Mouse (Mus musculus) MEL (cell line): ENCODE measurements around the gene Syt3. TPM values are rescaled to one million over a fixed set of nuclear protein-coding genes. Genes with fewer than 3 reads are reported as not detected.

Experiments
- DNase-seq: peaks from one replicate; pipeline ENCODE4 v3.0.0; 2011; ENCODE audit warnings: low read depth, low spot score
- H3K27ac ChIP-seq: 2 replicates; pipeline ENCODE4 v1.5.1; 2012; ENCODE audit warnings: low read depth, mild to moderate bottlenecking, control low read depth, low read length, moderate library complexity; ENCODE audit not compliant: control insufficient read depth
- H3K27me3 ChIP-seq, 2 experiments: fragments of 150-350 bp in 1 of 2; sonication (generic) in 1 of 2; 2 replicates each; pipeline ENCODE4 v1.6.1; 2012; ENCODE audit warnings: low read length in 2 of 2, mild to moderate bottlenecking in 2 of 2, improper control_type of control experiment in 1 of 2, moderate library complexity in 1 of 2; ENCODE audit not compliant: insufficient read depth in 2 of 2, control insufficient read depth in 1 of 2
- H3K36me3 ChIP-seq, 2 experiments: 2 replicates each; pipeline ENCODE4 v1.6.1; 2012 to 2014; ENCODE audit warnings: low read length in 2 of 2, improper control_type of control experiment in 1 of 2, inconsistent platforms in 1 of 2, mild to moderate bottlenecking in 1 of 2; ENCODE audit not compliant: insufficient read depth in 2 of 2, control insufficient read depth in 1 of 2
- H3K4me1 ChIP-seq, 2 experiments: fragments of 150-350 bp in 1 of 2; sonication (generic) in 1 of 2; 2 replicates each; pipeline ENCODE4 v1.6.1; 2012; ENCODE audit warnings: low read length in 2 of 2, improper control_type of control experiment in 1 of 2, mild to moderate bottlenecking in 1 of 2; ENCODE audit not compliant: insufficient read depth in 2 of 2, control insufficient read depth in 1 of 2
- H3K4me3 ChIP-seq, 2 experiments: fragments of 150-350 bp in 1 of 2; sonication (generic) in 1 of 2; 2 replicates each; pipeline ENCODE4 v1.5.1; 2012; ENCODE audit warnings: low read depth in 2 of 2, low read length in 2 of 2, mild to moderate bottlenecking in 2 of 2, moderate library complexity in 2 of 2, control low read depth in 1 of 2, improper control_type of control experiment in 1 of 2; ENCODE audit not compliant: control insufficient read depth in 1 of 2, insufficient read depth in 1 of 2
- H3K79me2 ChIP-seq: 2 replicates; pipeline ENCODE4 v1.6.1; 2012; ENCODE audit warnings: mild to moderate bottlenecking, low read length, moderate library complexity; ENCODE audit not compliant: control insufficient read depth, poor library complexity, insufficient read depth
- H3K9ac ChIP-seq: 2 replicates; pipeline ENCODE4 v1.6.1; 2012; ENCODE audit warnings: low read depth, mild to moderate bottlenecking, control low read depth, low read length, moderate library complexity; ENCODE audit not compliant: control insufficient read depth, poor library complexity, severe bottlenecking
- H3K9me3 ChIP-seq: fragments of 150-350 bp; sonication (generic); replicated peaks from 2 replicates; pipeline ENCODE4 v1.6.1; 2012; ENCODE audit warnings: mild to moderate bottlenecking, low read length, improper control_type of control experiment, moderate library complexity; ENCODE audit not compliant: insufficient read depth
- CHD1 ChIP-seq: IDR thresholded peaks from 2 replicates; pipeline ENCODE4 v1.6.1; 2012; ENCODE audit warnings: low read depth, mild to moderate bottlenecking, inconsistent platforms, low read length, improper control_type of control experiment
- ELF1 ChIP-seq: IDR thresholded peaks from 2 replicates; pipeline ENCODE4 v1.6.1; 2014; ENCODE audit warnings: low read depth, mild to moderate bottlenecking, inconsistent platforms, low read length, improper control_type of control experiment, moderate library complexity
- EP300 ChIP-seq, 2 experiments: IDR thresholded peaks; 2 replicates each; pipeline ENCODE4 v1.6.1; 2011; ENCODE audit warnings: improper control_type of control experiment in 2 of 2, low read length in 2 of 2, low read depth in 1 of 2, mild to moderate bottlenecking in 1 of 2
- ETS1 ChIP-seq: IDR thresholded peaks from 2 replicates; pipeline ENCODE4 v1.6.1; 2012; ENCODE audit warnings: low read depth, mild to moderate bottlenecking, inconsistent platforms, low read length, improper control_type of control experiment, moderate library complexity
- GABPA ChIP-seq: IDR thresholded peaks from 2 replicates; pipeline ENCODE4 v1.6.1; 2012; ENCODE audit warnings: low read depth, mild to moderate bottlenecking, inconsistent platforms, low read length, improper control_type of control experiment, moderate library complexity
- JUND ChIP-seq: IDR thresholded peaks from 2 replicates; pipeline ENCODE4 v1.6.1; 2011; ENCODE audit warnings: low read depth, mild to moderate bottlenecking, improper control_type of control experiment, low read length
- MAFK ChIP-seq: IDR thresholded peaks from 2 replicates; pipeline ENCODE4 v1.6.1; 2011; ENCODE audit warnings: low read depth, mild to moderate bottlenecking, low read length, improper control_type of control experiment, borderline replicate concordance
- MXI1 ChIP-seq: IDR thresholded peaks from 2 replicates; pipeline ENCODE4 v1.6.1; 2011; ENCODE audit warnings: mild to moderate bottlenecking, low read depth, low read length, improper control_type of control experiment
- NELFE ChIP-seq: IDR thresholded peaks from 2 replicates; pipeline ENCODE4 v1.6.1; 2011; ENCODE audit warnings: low read depth, low read length, improper control_type of control experiment
- POLR2A ChIP-seq, 2 experiments: IDR thresholded peaks; 2 replicates each; pipeline ENCODE4 v1.6.1; 2011 to 2012; ENCODE audit warnings: low read length in 2 of 2, mild to moderate bottlenecking in 2 of 2, control low read depth in 1 of 2, improper control_type of control experiment in 1 of 2, low read depth in 1 of 2, moderate library complexity in 1 of 2; ENCODE audit not compliant: control insufficient read depth in 1 of 2, insufficient read depth in 1 of 2, poor library complexity in 1 of 2
- POLR2AphosphoS2 ChIP-seq: IDR thresholded peaks from 2 replicates; pipeline ENCODE4 v1.6.1; 2011; ENCODE audit warnings: low read length, improper control_type of control experiment
- RCOR1 ChIP-seq: IDR thresholded peaks from 2 replicates; pipeline ENCODE4 v1.6.1; 2012; ENCODE audit warnings: low read depth, mild to moderate bottlenecking, inconsistent platforms, low read length, improper control_type of control experiment
- SIN3A ChIP-seq: IDR thresholded peaks from 2 replicates; pipeline ENCODE4 v1.6.1; 2012; ENCODE audit warnings: low read length, improper control_type of control experiment, inconsistent platforms
- UBTF ChIP-seq: IDR thresholded peaks from 2 replicates; pipeline ENCODE4 v1.6.1; 2012; ENCODE audit warnings: low read depth, mild to moderate bottlenecking, inconsistent platforms, low read length, improper control_type of control experiment, moderate library complexity, borderline replicate concordance; ENCODE audit not compliant: insufficient read depth
- USF2 ChIP-seq, 2 experiments: IDR thresholded peaks; 2 replicates each; pipeline ENCODE4 v1.6.1; 2011 to 2012; ENCODE audit warnings: improper control_type of control experiment in 2 of 2, low read length in 2 of 2, borderline replicate concordance in 1 of 2, inconsistent platforms in 1 of 2, low read depth in 1 of 2, mild to moderate bottlenecking in 1 of 2; ENCODE audit not compliant: insufficient read depth in 1 of 2
- ZC3H11A ChIP-seq: IDR thresholded peaks from 2 replicates; pipeline ENCODE4 v1.6.1; 2012; ENCODE audit warnings: low read depth, mild to moderate bottlenecking, inconsistent platforms, low read length, improper control_type of control experiment
- ZNF384 ChIP-seq: IDR thresholded peaks from 2 replicates; pipeline ENCODE4 v1.6.1; 2012; ENCODE audit warnings: low read depth, mild to moderate bottlenecking, inconsistent platforms, low read length, improper control_type of control experiment
- polyA plus RNA-seq, 2 experiments: library from polyadenylated mRNA; stranded (reverse) in 1 of 2; unstranded in 1 of 2; fragments of >175 nt in 1 of 2; fragments of >200 nt in 1 of 2; gene quantifications; 2 replicates each; pipeline versions ENCODE4 v1.2.1 to v1.2.4; 2012; ENCODE audit warnings: low replicate concordance in 2 of 2, low read depth in 1 of 2; ENCODE audit not compliant: insufficient read length in 2 of 2, insufficient read depth in 1 of 2, missing spikeins in 1 of 2
- total RNA-seq: library from RNA; depleted of rRNA; stranded (reverse); fragments of 300-350 nt; gene quantifications from 2 replicates; pipeline ENCODE4 v1.2.3, GENCODE M21; 2012

The Syt3 gene
- total and polyA plus RNA-seq, 3 experiments = 0.08 to 0.56 TPM; not detected in 1

GRCm38 (mm10) chr7:44443268-44444173 is 59.6 kb downstream of the Syt3 start:
- no peak for DNase-seq
- Histone ChIP-seq H3K79me2 (no peaks in the 10 kb centered on the region), H3K27me3 (peaks cover 0 to 1% of the 10 kb centered on the region in 2 experiments; a peak in 3 of 4 replicates), H3K4me1 (no peaks in the 10 kb centered on the region), H3K9ac (no peak overlapping the region; the same call in 1 of the 2 replicates), H3K36me3 (no peaks in the 10 kb centered on the region), H3K9me3 (no peaks in the 10 kb centered on the region), H3K4me3 (peak overlapping the region in 1 of 2 experiments; percentile 24; a peak in 1 of 4 replicates), H3K27ac (no peak overlapping the region)
- TF ChIP-seq MXI1 (no peak), CHD1 (no peak), ELF1 (no peak), ZNF384 (no peak), NELFE (no peak), MAFK (no peak), RCOR1 (no peak), POLR2AphosphoS2 (no peak)

- no peak overlapping the region for H3K4me3 ChIP-seq
- no peak for DNase-seq
- no peaks in the 10 kb centered on the region for H3K36me3 ChIP-seq
- no peaks in the 10 kb centered on the region for H3K4me1 ChIP-seq
- no peak overlapping the region for H3K9ac ChIP-seq
- peaks cover 0 to 1% of the 10 kb centered on the region in 2 experiments; a peak in 3 of 4 replicates for H3K27me3 ChIP-seq
- no peaks in the 10 kb centered on the region for H3K79me2 ChIP-seq
- no peaks in the 10 kb centered on the region for H3K9me3 ChIP-seq
- TF ChIP-seq SIN3A (no peak), USF2 (IDR thresholded peaks at IDR 0.05; ENCODE audit: borderline replicate concordance in 1 of 2, insufficient read depth in 1 of 2, low read depth in 1 of 2, low read length in 2 of 2) (no peak), EP300 (IDR thresholded peaks at IDR 0.05; ENCODE audit: low read depth in 1 of 2, low read length in 2 of 2) (no peak), POLR2A (IDR thresholded peaks at IDR 0.05; ENCODE audit: control insufficient read depth in 1 of 2, insufficient read depth in 1 of 2, low read depth in 1 of 2, low read length in 2 of 2, poor library complexity in 1 of 2) (no peak), UBTF (no peak), GABPA (no peak), JUND (no peak), ETS1 (no peak), ZC3H11A (no peak)
- no peak overlapping the region for H3K27ac ChIP-seq
These were observed 61.1 kb downstream of the Syt3 start for GRCm38 (mm10) chr7:44444886-44445527.
